Mouse (Mus musculus) megakaryocyte-erythroid progenitor cell, adult 5-6 weeks (primary cell): Measurements from ENCODE around the gene Trir. TPM values are rescaled to one million over a fixed set of nuclear protein-coding genes. Genes with fewer than 3 reads are reported as not detected.

Source experiments
- ATAC-seq: replicated peaks from 2 replicates; pipeline ENCODE4 v1.8.0; 2016; ENCODE audit warnings: mild to moderate bottlenecking, inconsistent platforms; ENCODE audit not compliant: severe bottlenecking, poor library complexity, low FRiP score, low TSS enrichment
- total RNA-seq, 2 experiments: library from RNA; stranded (forward) in 1 of 2; stranded (reverse) in 1 of 2; fragments of 200-1000, 215-1000 nt in 1 of 2; fragments of >200 nt in 1 of 2; fragmentation: Nextera tagmentation in 1 of 2; gene quantifications; 2 replicates each; pipeline ENCODE4 v1.2.3; 2014 to 2017

The Trir gene
- total RNA-seq, 2 experiments from 2014 or later = 137 to 342 TPM

GRCm38 (mm10) chr8:85074167-85074566, 47.5 kb downstream of the Trir start:
- ATAC-seq = no peak

GRCm38 (mm10) chr8:85074617-85075016, 48.0 kb downstream of the Trir start:
- ATAC-seq = no peak

- no peak for ATAC-seq
Measured at GRCm38 (mm10) chr8:85076001-85076400, 49.4 kb downstream of the Trir start.

- 0 out of 2 replicates have a peak, but pooled peaks have one; percentile 42 for ATAC-seq
Measured at GRCm38 (mm10) chr8:85076993-85077392, 50.4 kb downstream of the Trir start.

Other genes with a start within 250 kb of the Trir start
- 73.4 and 79.7 TPM in 2 replicates for gene Nfix, start 226.5 kb upstream of the Trir start, total RNA-seq (2014; fragmentation: Nextera tagmentation)
- 13.3 and 26.0 TPM in 2 replicates for gene Nfix, start 226.5 kb upstream of the Trir start, total RNA-seq (2017)
- gene Dand5, start 204.0 kb upstream of the Trir start, total RNA-seq (2014; fragmentation: Nextera tagmentation) = 4.7 TPM in 2 replicates
- 3.5 and 3.7 TPM in 2 replicates for gene Dand5, start 204.0 kb upstream of the Trir start, total RNA-seq (2017)
- gene Gadd45gip1, start 195.3 kb upstream of the Trir start, total RNA-seq (2014; fragmentation: Nextera tagmentation) = 28.3 and 31.1 TPM in 2 replicates
- 53.1 and 61.8 TPM in 2 replicates for gene Gadd45gip1, start 195.3 kb upstream of the Trir start, total RNA-seq (2017)
- gene Rad23a, start 186.2 kb upstream of the Trir start, total RNA-seq (2014; fragmentation: Nextera tagmentation) = 94.8 and 151 TPM in 2 replicates
- 38.4 and 43.7 TPM in 2 replicates for gene Rad23a, start 186.2 kb upstream of the Trir start, total RNA-seq (2017)
- gene Calr, start 179.9 kb upstream of the Trir start, total RNA-seq (2014; fragmentation: Nextera tagmentation) = 286 and 320 TPM in 2 replicates
- 1,361 and 1,527 TPM in 2 replicates for gene Calr, start 179.9 kb upstream of the Trir start, total RNA-seq (2017)
- 101 and 104 TPM in 2 replicates for gene Farsa, start 169.8 kb upstream of the Trir start, total RNA-seq (2014; fragmentation: Nextera tagmentation)
- 151 and 153 TPM in 2 replicates for gene Farsa, start 169.8 kb upstream of the Trir start, total RNA-seq (2017)
- gene Syce2, start 154.7 kb upstream of the Trir start, total RNA-seq (2014; fragmentation: Nextera tagmentation) = 101 and 135 TPM in 2 replicates
- 98.9 and 102 TPM in 2 replicates for gene Syce2, start 154.7 kb upstream of the Trir start, total RNA-seq (2017)
- gene Gcdh, start 132.9 kb upstream of the Trir start, total RNA-seq (2014; fragmentation: Nextera tagmentation) = 34.7 and 51.0 TPM in 2 replicates
- gene Gcdh, start 132.9 kb upstream of the Trir start, total RNA-seq (2017) = 37.0 and 42.9 TPM in 2 replicates
- 193 and 197 TPM in 2 replicates for gene Klf1, start 124.9 kb upstream of the Trir start, total RNA-seq (2014; fragmentation: Nextera tagmentation)
- 162 and 228 TPM in 2 replicates for gene Klf1, start 124.9 kb upstream of the Trir start, total RNA-seq (2017)
- gene Dnase2a, start 118.3 kb upstream of the Trir start, total RNA-seq (2014; fragmentation: Nextera tagmentation) = 29.1 and 38.8 TPM in 2 replicates
- gene Dnase2a, start 118.3 kb upstream of the Trir start, total RNA-seq (2017) = 26.7 and 42.2 TPM in 2 replicates
- gene Mast1, start 89.5 kb upstream of the Trir start, total RNA-seq (2014; fragmentation: Nextera tagmentation) = 0.45 TPM in 1 of 2 replicates, not detected in the other
- gene Mast1, start 89.5 kb upstream of the Trir start, total RNA-seq (2017) = 0.42 TPM in 1 of 2 replicates, not detected in the other
- gene Rtbdn, start 79.8 kb upstream of the Trir start, total RNA-seq (2014; fragmentation: Nextera tagmentation) = not detected in 2 replicates
- not detected in 2 replicates for gene Rtbdn, start 79.8 kb upstream of the Trir start, total RNA-seq (2017)
- not detected in 2 replicates for gene Gm49661, start 57.4 kb upstream of the Trir start, total RNA-seq (2014; fragmentation: Nextera tagmentation)
- not detected in 2 replicates for gene Gm49661, start 57.4 kb upstream of the Trir start, total RNA-seq (2017)
- gene Prdx2, start 57.2 kb upstream of the Trir start, total RNA-seq (2014; fragmentation: Nextera tagmentation) = 898 and 1,004 TPM in 2 replicates
- 1,011 and 1,021 TPM in 2 replicates for gene Prdx2, start 57.2 kb upstream of the Trir start, total RNA-seq (2017)
- 198 and 202 TPM in 2 replicates for gene Rnaseh2a, start 57.1 kb upstream of the Trir start, total RNA-seq (2014; fragmentation: Nextera tagmentation)
- gene Rnaseh2a, start 57.1 kb upstream of the Trir start, total RNA-seq (2017) = 119 and 151 TPM in 2 replicates
- 4.1 and 8.0 TPM in 2 replicates for gene Junb, start 48.1 kb upstream of the Trir start, total RNA-seq (2014; fragmentation: Nextera tagmentation)
- 57.8 and 74.2 TPM in 2 replicates for gene Junb, start 48.1 kb upstream of the Trir start, total RNA-seq (2017)
- 7.7 and 9.6 TPM in 2 replicates for gene Hook2, start 36.2 kb upstream of the Trir start, total RNA-seq (2014; fragmentation: Nextera tagmentation)
- 11.0 and 19.9 TPM in 2 replicates for gene Hook2, start 36.2 kb upstream of the Trir start, total RNA-seq (2017)
- not detected in 2 replicates for gene Best2, start 12.3 kb upstream of the Trir start, total RNA-seq (2014; fragmentation: Nextera tagmentation)
- not detected in 2 replicates for gene Best2, start 12.3 kb upstream of the Trir start, total RNA-seq (2017)
- 77.3 and 82.3 TPM in 2 replicates for gene Asna1, start 1.5 kb upstream of the Trir start, total RNA-seq (2014; fragmentation: Nextera tagmentation)
- 48.6 and 73.5 TPM in 2 replicates for gene Asna1, start 1.5 kb upstream of the Trir start, total RNA-seq (2017)
- 42.2 and 68.5 TPM in 2 replicates for gene Tnpo2, start 10.1 kb downstream of the Trir start, total RNA-seq (2014; fragmentation: Nextera tagmentation)
- gene Tnpo2, start 10.1 kb downstream of the Trir start, total RNA-seq (2017) = 20.3 and 28.3 TPM in 2 replicates
- gene Fbxw9, start 33.2 kb downstream of the Trir start, total RNA-seq (2014; fragmentation: Nextera tagmentation) = 11.0 and 21.1 TPM in 2 replicates
- 1.4 and 5.8 TPM in 2 replicates for gene Fbxw9, start 33.2 kb downstream of the Trir start, total RNA-seq (2017)
- gene Gm5741, start 41.2 kb downstream of the Trir start, total RNA-seq (2014; fragmentation: Nextera tagmentation) = not detected in 2 replicates
- gene Gm5741, start 41.2 kb downstream of the Trir start, total RNA-seq (2017) = not detected in 2 replicates
- 69.1 and 99.2 TPM in 2 replicates for gene Dhps, start 44.9 kb downstream of the Trir start, total RNA-seq (2014; fragmentation: Nextera tagmentation)
- gene Dhps, start 44.9 kb downstream of the Trir start, total RNA-seq (2017) = 15.0 and 17.6 TPM in 2 replicates
- 172 and 250 TPM in 2 replicates for gene Wdr83os, start 53.9 kb downstream of the Trir start, total RNA-seq (2014; fragmentation: Nextera tagmentation)
- 40.4 and 61.3 TPM in 2 replicates for gene Wdr83os, start 53.9 kb downstream of the Trir start, total RNA-seq (2017)
- gene Wdr83, start 54.5 kb downstream of the Trir start, total RNA-seq (2014; fragmentation: Nextera tagmentation) = 50.1 and 102 TPM in 2 replicates
- 23.1 and 25.2 TPM in 2 replicates for gene Wdr83, start 54.5 kb downstream of the Trir start, total RNA-seq (2017)
- 30.8 and 30.9 TPM in 2 replicates for gene Man2b1, start 56.4 kb downstream of the Trir start, total RNA-seq (2014; fragmentation: Nextera tagmentation)
- gene Man2b1, start 56.4 kb downstream of the Trir start, total RNA-seq (2017) = 9.8 and 13.8 TPM in 2 replicates
- not detected in 2 replicates for gene Zfp791, start 96.3 kb downstream of the Trir start, total RNA-seq (2014; fragmentation: Nextera tagmentation)
- not detected in 2 replicates for gene Zfp791, start 96.3 kb downstream of the Trir start, total RNA-seq (2017)
- gene Cks1brt, start 125.1 kb downstream of the Trir start, total RNA-seq (2014; fragmentation: Nextera tagmentation) = not detected in 2 replicates
- not detected in 2 replicates for gene Cks1brt, start 125.1 kb downstream of the Trir start, total RNA-seq (2017)
- not detected in 2 replicates for gene Olfr371, start 199.2 kb downstream of the Trir start, total RNA-seq (2014; fragmentation: Nextera tagmentation)
- gene Olfr371, start 199.2 kb downstream of the Trir start, total RNA-seq (2017) = not detected in 2 replicates